Mouse (Mus musculus): ENCODE data around the gene Itpr2. TPM values are rescaled to one million over a fixed set of nuclear protein-coding genes. Genes with fewer than 3 reads are reported as not detected.

Gene Itpr2
- polyA plus RNA-seq, 1 experiment, result 25.5 TPM

DNA sequence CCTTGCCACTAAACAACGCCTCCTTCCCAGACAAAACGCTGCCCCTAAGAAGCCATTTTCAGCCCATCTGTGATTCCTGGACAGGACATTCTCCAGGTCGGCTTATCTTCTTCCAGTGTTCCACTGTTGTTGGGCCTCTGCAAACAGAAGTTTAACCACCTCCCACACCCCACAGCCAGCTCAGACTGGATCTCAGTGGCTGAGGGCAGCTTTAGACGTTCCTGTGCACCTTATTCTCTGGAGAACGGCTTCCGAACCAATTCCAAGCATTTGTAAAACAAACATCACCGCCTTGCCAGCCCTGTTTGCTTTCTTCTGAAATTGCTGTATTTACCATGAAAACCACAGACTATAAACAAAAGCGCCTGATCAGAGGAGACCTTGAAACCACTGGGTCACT is 41.1 kb downstream of the Itpr2 start:
- TF ChIP-seq POLR2A (IDR thresholded peaks at IDR 0.05; ENCODE audit: borderline replicate concordance, extremely low read depth, low read depth, low read length) (no peak), CTCF (IDR thresholded peaks at IDR 0.05; ENCODE audit: insufficient read depth, low read length) (no peak)
- Histone ChIP-seq H3K4me3 (replicated peaks; ENCODE audit: extremely low read depth, low read depth, low read length) (no peak overlapping the region), H3K4me1 (ENCODE audit: control insufficient read depth, insufficient read depth, low read length) (peaks cover 2% of the 10 kb centered on the region; the same call in 1 of the 2 replicates)
- WGBS, result 58% methylated on average over 8 of the region's 8 CpGs
- DNase-seq, result no peak

DNA sequence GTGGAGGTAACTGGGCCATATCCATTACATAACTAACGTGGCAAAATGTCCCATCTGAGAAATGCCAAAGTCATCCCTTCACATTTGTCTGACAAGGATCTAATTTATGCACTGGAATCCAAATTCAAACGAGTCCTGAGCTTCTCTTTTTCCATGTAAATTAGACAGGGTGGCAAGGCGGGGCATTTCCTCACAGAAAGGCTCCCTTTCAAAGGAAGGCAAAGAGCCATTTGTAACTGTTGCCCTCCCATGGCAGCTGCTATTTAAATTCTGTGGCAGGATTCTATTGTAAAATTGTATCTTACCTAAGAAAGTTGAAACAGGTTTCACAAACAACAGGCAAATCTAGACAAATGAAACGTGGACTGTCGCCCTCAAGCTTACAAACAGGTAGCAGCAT is 43.6 kb downstream of the Itpr2 start:
- no peak for TF ChIP-seq POLR2A (IDR thresholded peaks at IDR 0.05; ENCODE audit: borderline replicate concordance, extremely low read depth, low read depth, low read length)
- no peak for DNase-seq
- H3K4me3 ChIP-seq (replicated peaks; ENCODE audit: extremely low read depth, low read depth, low read length), result no peak overlapping the region
- WGBS, result 64% methylated on average over 5 of the region's 5 CpGs
- peaks cover 2% of the 10 kb centered on the region; the same call in 1 of the 2 replicates for H3K4me1 ChIP-seq (ENCODE audit: control insufficient read depth, insufficient read depth, low read length)

DNA sequence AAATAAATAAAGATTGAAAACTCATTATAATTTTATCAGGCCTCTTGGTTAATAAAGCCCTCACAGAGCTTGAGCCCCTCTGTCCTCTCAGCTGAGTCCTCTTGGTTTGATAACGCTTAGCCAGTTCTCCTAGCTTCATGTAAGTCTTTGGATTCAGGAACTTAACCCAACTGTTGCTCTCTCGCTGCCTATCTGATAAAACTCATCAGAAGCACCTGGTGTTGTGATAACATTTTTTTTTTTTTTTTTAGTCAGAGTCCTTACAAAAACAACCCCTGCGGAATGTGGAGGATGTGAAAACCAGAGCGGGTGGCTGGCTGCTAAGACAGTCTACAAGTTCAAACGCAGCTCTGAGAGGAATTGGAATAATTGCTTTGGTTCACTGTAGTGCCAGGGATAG is 45.3 kb downstream of the Itpr2 start:
- WGBS, result 87% methylated on average over 5 of the region's 5 CpGs
- Histone ChIP-seq H3K4me1 (ENCODE audit: control insufficient read depth, insufficient read depth, low read length) (peaks cover 2% of the 10 kb centered on the region; the same call in 1 of the 2 replicates), H3K4me3 (replicated peaks; ENCODE audit: extremely low read depth, low read depth, low read length) (no peak overlapping the region)
- TF ChIP-seq POLR2A (IDR thresholded peaks at IDR 0.05; ENCODE audit: borderline replicate concordance, extremely low read depth, low read depth, low read length) (no peak), CTCF (IDR thresholded peaks at IDR 0.05; ENCODE audit: insufficient read depth, low read length) (no peak)
- no peak for DNase-seq

DNA sequence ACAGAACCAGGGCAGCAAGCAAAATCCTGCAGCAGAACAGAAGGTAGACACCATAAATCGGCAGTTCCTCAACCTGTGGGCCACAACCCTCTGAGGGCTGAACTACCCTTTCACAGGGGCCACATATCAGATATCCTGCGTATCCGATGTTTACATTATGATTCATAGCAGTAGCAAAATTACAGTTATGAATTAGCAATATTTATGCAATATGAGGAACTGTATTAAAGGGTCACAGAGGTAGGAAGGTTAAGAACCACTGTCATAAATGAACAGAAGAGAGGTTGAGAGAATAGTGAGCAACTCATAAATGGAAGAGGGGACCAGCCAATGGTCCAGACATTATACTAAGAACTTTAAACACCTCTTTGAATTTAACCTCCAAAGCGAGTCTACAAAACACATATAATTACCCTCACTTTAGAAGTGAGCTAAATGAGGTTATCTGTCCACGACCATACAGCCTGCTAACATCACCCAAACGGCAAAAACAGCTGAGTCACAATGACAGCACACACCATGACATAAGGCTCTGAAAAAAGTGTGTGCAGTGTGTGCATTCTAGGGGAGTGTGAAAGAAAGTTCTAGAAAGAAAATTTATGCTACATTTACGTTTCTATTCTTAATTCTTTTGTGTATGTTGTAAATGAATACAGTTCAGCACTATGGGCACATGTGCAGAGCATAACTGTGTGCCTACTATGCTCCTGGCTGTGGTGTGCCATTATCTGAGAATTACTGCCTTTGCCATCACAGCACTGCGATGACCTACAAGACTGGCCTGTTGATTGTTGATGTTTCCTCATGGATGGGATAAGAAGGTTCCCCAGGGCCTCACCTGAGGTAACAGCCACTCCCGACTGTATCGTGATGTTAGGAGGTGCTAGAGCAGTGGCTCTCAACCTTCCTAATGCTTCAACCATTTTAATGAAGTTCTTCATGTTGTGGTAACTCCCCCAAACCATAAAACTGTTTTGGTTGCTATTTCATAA is 47.2 kb downstream of the Itpr2 start:
- WGBS, result 82% methylated on average over 10 of the region's 10 CpGs
- no peak for TF ChIP-seq POLR2A (IDR thresholded peaks at IDR 0.05; ENCODE audit: borderline replicate concordance, extremely low read depth, low read depth, low read length)
- no peak for TF ChIP-seq CTCF (IDR thresholded peaks at IDR 0.05; ENCODE audit: insufficient read depth, low read length)
- Histone ChIP-seq H3K4me3 (replicated peaks; ENCODE audit: extremely low read depth, low read depth, low read length) (no peak overlapping the region), H3K4me1 (ENCODE audit: control insufficient read depth, insufficient read depth, low read length) (peaks cover 2% of the 10 kb centered on the region; the same call in 1 of the 2 replicates)
- DNase-seq, result no peak

DNA sequence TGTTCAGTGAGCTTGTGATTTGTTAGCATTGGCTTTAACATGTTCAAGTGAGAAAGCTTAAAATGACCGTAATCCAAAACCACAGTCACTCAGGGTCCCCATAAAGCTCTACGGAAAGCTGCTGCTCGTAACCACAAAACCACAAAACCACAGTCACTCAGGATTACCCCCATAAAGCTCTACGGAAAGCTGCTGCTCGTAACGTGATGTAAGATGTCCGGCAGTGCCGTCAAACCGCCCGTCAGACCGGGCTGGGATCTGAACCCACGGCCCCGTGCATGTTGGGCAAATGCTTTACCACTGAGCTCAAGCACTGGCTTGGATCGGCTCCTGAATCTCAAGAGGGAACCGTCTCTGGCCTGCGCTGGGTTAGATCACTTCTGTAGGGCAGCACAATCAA is 49.5 kb downstream of the Itpr2 start:
- DNase-seq, result no peak
- Histone ChIP-seq H3K4me3 (replicated peaks; ENCODE audit: extremely low read depth, low read depth, low read length) (no peak overlapping the region), H3K4me1 (ENCODE audit: control insufficient read depth, insufficient read depth, low read length) (no peaks in the 10 kb centered on the region)
- TF ChIP-seq CTCF (IDR thresholded peaks at IDR 0.05; ENCODE audit: insufficient read depth, low read length), result no peak
- no peak for TF ChIP-seq POLR2A (IDR thresholded peaks at IDR 0.05; ENCODE audit: borderline replicate concordance, extremely low read depth, low read depth, low read length)
- 80% methylated on average over 16 of the region's 16 CpGs for WGBS

DNA sequence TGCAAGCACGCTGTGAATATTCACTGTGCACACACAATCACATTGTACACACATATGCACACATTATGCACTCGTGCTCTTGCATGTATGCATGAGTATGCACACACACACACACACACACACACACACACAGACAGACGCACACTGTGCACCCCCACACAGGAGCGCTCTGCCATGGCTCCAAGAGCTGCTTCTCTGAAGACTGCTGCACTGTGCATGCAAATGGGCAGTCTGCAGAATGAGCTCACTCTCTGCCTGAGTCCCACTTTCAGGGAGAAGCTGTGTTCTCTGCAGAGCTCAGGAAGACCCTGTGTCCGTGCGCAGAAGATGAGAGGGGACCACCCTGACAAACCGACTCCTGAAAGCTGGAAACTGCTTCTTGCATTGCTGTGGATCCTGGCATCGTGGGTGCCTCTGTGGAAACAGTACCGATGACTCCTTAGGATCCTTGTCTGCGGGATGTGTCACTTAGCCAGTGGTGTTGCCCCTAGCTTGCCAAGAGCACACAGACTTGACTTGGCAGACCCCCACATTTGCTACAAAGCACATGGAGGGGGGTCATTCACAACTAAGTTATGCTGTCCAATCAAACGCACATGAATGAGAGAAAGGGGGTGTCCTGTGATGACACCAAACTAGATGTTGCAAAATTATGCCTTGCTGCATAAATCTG is 55.9 kb downstream of the Itpr2 start:
- Histone ChIP-seq H3K4me1 (ENCODE audit: control insufficient read depth, insufficient read depth, low read length) (no peaks in the 10 kb centered on the region), H3K4me3 (replicated peaks; ENCODE audit: extremely low read depth, low read depth, low read length) (no peak overlapping the region)
- TF ChIP-seq POLR2A (IDR thresholded peaks at IDR 0.05; ENCODE audit: borderline replicate concordance, extremely low read depth, low read depth, low read length) (no peak), CTCF (IDR thresholded peaks at IDR 0.05; ENCODE audit: insufficient read depth, low read length) (no peak)
- no peak for DNase-seq
- WGBS, result 85% methylated on average over 11 of the region's 11 CpGs

DNA sequence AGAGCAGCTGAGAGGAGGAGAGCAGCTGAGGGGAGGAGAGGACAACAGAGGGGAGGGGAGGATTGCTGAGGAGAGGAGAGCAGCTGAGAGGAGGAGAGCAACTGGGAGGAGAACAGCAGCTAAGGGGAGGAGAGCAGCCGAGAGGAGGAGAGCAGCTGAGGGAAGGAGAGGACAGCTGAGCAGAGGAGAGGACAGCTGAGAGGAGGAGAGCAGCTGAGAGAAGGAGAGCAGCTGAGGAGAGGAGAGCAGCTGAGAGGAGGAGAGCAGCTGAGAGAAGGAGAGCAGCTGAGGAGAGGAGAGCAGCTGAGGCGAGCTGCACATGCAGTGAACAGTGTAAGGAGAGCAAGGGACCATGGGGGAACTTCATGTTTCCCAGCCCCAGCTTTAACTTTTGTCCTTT is 62.2 kb downstream of the Itpr2 start:
- DNase-seq, result no peak
- WGBS, result 64% methylated on average over 2 of the region's 2 CpGs
- no peak overlapping the region for H3K4me3 ChIP-seq (replicated peaks; ENCODE audit: extremely low read depth, low read depth, low read length)
- H3K4me1 ChIP-seq (ENCODE audit: control insufficient read depth, insufficient read depth, low read length), result peaks cover 2% of the 10 kb centered on the region; the same call in 1 of the 2 replicates
- TF ChIP-seq CTCF (IDR thresholded peaks at IDR 0.05; ENCODE audit: insufficient read depth, low read length) (no peak), POLR2A (IDR thresholded peaks at IDR 0.05; ENCODE audit: borderline replicate concordance, extremely low read depth, low read depth, low read length) (no peak)

DNA sequence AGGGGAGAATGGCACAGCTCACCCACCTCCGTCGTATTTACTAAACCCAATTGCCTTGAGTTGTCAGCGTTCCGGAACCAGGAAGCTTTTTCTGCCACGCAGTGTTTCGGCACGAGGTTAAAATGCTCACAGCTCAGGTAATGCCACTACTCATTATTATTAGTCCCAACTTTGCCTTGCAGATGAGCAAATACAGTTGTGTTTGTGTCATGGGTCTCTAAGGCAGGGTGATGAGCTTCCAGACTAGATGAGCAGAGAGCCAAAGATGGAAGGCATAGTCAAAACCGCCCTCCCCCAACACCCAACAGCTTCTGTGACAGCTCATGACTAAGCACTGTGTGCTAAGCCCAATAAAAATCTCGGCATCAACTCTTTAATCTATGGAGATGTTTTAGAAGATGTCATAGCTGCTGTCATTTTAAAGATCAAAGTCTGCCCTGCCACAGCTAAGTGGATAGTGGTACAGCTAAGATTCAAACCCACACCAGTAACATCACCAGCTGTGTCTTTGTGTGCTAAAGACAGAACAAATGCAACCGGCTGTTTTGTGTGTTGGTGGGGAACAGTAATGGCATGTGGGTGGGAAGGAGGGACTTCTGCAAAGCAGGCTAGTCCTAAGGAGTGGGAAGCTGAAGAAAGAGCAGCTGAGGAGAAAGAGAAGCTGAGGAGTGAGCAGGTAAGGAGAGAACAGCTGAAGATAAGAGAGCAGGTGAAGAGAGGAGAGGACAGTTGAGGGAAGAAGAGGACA is 62.8 kb downstream of the Itpr2 start:
- DNase-seq, result no peak
- TF ChIP-seq CTCF (IDR thresholded peaks at IDR 0.05; ENCODE audit: insufficient read depth, low read length) (no peak), POLR2A (IDR thresholded peaks at IDR 0.05; ENCODE audit: borderline replicate concordance, extremely low read depth, low read depth, low read length) (no peak)
- Histone ChIP-seq H3K4me3 (replicated peaks; ENCODE audit: extremely low read depth, low read depth, low read length) (no peak overlapping the region), H3K4me1 (ENCODE audit: control insufficient read depth, insufficient read depth, low read length) (peaks cover 4% of the 10 kb centered on the region; the same call in 1 of the 2 replicates)
- 72% methylated on average over 10 of the region's 10 CpGs for WGBS

DNA sequence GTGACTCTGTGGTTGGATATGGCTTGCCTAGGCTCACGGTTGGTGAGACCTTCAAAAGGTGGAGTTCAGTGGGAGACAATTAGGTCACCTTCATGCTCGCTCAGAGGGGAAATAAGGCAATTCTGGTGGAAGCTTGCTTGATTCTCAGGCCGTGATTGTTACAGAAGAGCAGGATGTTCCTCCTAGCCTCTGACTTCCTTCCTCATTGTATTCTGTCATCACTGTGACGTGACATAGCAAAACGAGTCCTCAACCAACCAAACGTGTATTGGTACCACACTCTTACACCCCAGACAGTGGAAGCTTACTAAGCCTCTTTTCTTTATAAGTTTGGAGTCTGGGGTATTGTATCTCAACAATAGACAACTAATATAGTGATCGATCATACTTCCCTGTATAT is 64.0 kb downstream of the Itpr2 start:
- TF ChIP-seq POLR2A (IDR thresholded peaks at IDR 0.05; ENCODE audit: borderline replicate concordance, extremely low read depth, low read depth, low read length) (no peak), CTCF (IDR thresholded peaks at IDR 0.05; ENCODE audit: insufficient read depth, low read length) (no peak)
- Histone ChIP-seq H3K4me1 (ENCODE audit: control insufficient read depth, insufficient read depth, low read length) (peaks cover 9% of the 10 kb centered on the region; the same call in 1 of the 2 replicates), H3K4me3 (replicated peaks; ENCODE audit: extremely low read depth, low read depth, low read length) (no peak overlapping the region)
- 44% methylated on average over 7 of the region's 7 CpGs for WGBS
- no peak for DNase-seq
